Mouse (Mus musculus): Measurements from ENCODE around the gene Ubqln1. TPM values are rescaled to one million over a fixed set of nuclear protein-coding genes. Genes with fewer than 3 reads are reported as not detected.
A peak's percentile ranks its signal among the peaks of the same experiment; 100 is the strongest.

Gene Ubqln1
- 161 and 171 TPM in 2 replicates for polyA plus RNA-seq (2012; rRNA removed)

- peak within 1 kb of the TSS; percentile 40 for H3K27ac ChIP-seq (ENCODE audit: control insufficient read depth, insufficient read depth, low read length)
- WGBS, result 2% methylated on average over 62 of the region's 62 CpGs
- TF ChIP-seq POLR2A (IDR thresholded peaks at IDR 0.05; ENCODE audit: control insufficient read depth, extremely low read depth, insufficient read depth, low read length, poor library complexity) (peak; percentile 81), CTCF (IDR thresholded peaks at IDR 0.05; ENCODE audit: borderline replicate concordance, control insufficient read depth, extremely low read depth, insufficient read depth, low read length, poor library complexity) (peak; percentile 47; the same call in 1 of the 2 replicates)
- H3K27me3 ChIP-seq (ENCODE audit: control insufficient read depth, insufficient read depth, low read length), result no peaks in the 10 kb centered on the region
- DNase-seq, result peak; percentile 91
- no peaks in the 10 kb centered on the region for H3K36me3 ChIP-seq (ENCODE audit: control insufficient read depth, insufficient read depth, low read length)
- peaks cover 8% of the 10 kb centered on the region for H3K4me1 ChIP-seq (replicated peaks; ENCODE audit: control insufficient read depth, insufficient read depth, low read length)
- H3K4me3 ChIP-seq (ENCODE audit: control insufficient read depth, insufficient read depth, low read length), result peak within 1 kb of the TSS; percentile 87
Observed at GRCm38 (mm10) chr13:58215592-58216341, at the start of gene Ubqln1. Ubqln1 (minus strand) TSS chr13:58215653.

GRCm38 (mm10) chr13:58263546-58263945 lies 48.1 kb upstream of the Ubqln1 start:
- no peak for DNase-seq
- Histone ChIP-seq H3K4me1 (replicated peaks; ENCODE audit: control insufficient read depth, insufficient read depth, low read length) (no peaks in the 10 kb centered on the region), H3K36me3 (ENCODE audit: control insufficient read depth, insufficient read depth, low read length) (no peaks in the 10 kb centered on the region), H3K27me3 (ENCODE audit: control insufficient read depth, insufficient read depth, low read length) (no peaks in the 10 kb centered on the region), H3K27ac (ENCODE audit: control insufficient read depth, insufficient read depth, low read length) (no peak overlapping the region), H3K4me3 (ENCODE audit: control insufficient read depth, insufficient read depth, low read length) (no peak overlapping the region)
- WGBS, result 92% methylated on average over 8 of the region's 8 CpGs
- no peak for TF ChIP-seq POLR2A (IDR thresholded peaks at IDR 0.05; ENCODE audit: control insufficient read depth, extremely low read depth, insufficient read depth, low read length, poor library complexity)
- no peak for TF ChIP-seq CTCF (IDR thresholded peaks at IDR 0.05; ENCODE audit: borderline replicate concordance, control insufficient read depth, extremely low read depth, insufficient read depth, low read length, poor library complexity)

GRCm38 (mm10) chr13:58261674-58262073 lies 46.2 kb upstream of the Ubqln1 start:
- H3K36me3 ChIP-seq (ENCODE audit: control insufficient read depth, insufficient read depth, low read length), result no peaks in the 10 kb centered on the region
- H3K4me3 ChIP-seq (ENCODE audit: control insufficient read depth, insufficient read depth, low read length), result no peak overlapping the region
- H3K4me1 ChIP-seq (replicated peaks; ENCODE audit: control insufficient read depth, insufficient read depth, low read length), result no peaks in the 10 kb centered on the region
- no peak for DNase-seq
- H3K27me3 ChIP-seq (ENCODE audit: control insufficient read depth, insufficient read depth, low read length), result no peaks in the 10 kb centered on the region
- 99% methylated on average over 4 of the region's 4 CpGs for WGBS
- no peak for TF ChIP-seq CTCF (IDR thresholded peaks at IDR 0.05; ENCODE audit: borderline replicate concordance, control insufficient read depth, extremely low read depth, insufficient read depth, low read length, poor library complexity)
- TF ChIP-seq POLR2A (IDR thresholded peaks at IDR 0.05; ENCODE audit: control insufficient read depth, extremely low read depth, insufficient read depth, low read length, poor library complexity), result no peak
- no peak overlapping the region for H3K27ac ChIP-seq (ENCODE audit: control insufficient read depth, insufficient read depth, low read length)

- TF ChIP-seq CTCF (IDR thresholded peaks at IDR 0.05; ENCODE audit: borderline replicate concordance, control insufficient read depth, extremely low read depth, insufficient read depth, low read length, poor library complexity), result no peak
- no peak for TF ChIP-seq POLR2A (IDR thresholded peaks at IDR 0.05; ENCODE audit: control insufficient read depth, extremely low read depth, insufficient read depth, low read length, poor library complexity)
- Histone ChIP-seq H3K27me3 (ENCODE audit: control insufficient read depth, insufficient read depth, low read length) (no peaks in the 10 kb centered on the region), H3K27ac (ENCODE audit: control insufficient read depth, insufficient read depth, low read length) (no peak overlapping the region), H3K4me1 (replicated peaks; ENCODE audit: control insufficient read depth, insufficient read depth, low read length) (no peaks in the 10 kb centered on the region), H3K4me3 (ENCODE audit: control insufficient read depth, insufficient read depth, low read length) (no peak overlapping the region), H3K36me3 (ENCODE audit: control insufficient read depth, insufficient read depth, low read length) (no peaks in the 10 kb centered on the region)
- no peak for DNase-seq
- WGBS, result 90% methylated on average over 1 of the region's 1 CpGs
Observed at GRCm38 (mm10) chr13:58253268-58253667, 37.8 kb upstream of the Ubqln1 start.

GRCm38 (mm10) chr13:58248957-58249356 lies 33.5 kb upstream of the Ubqln1 start:
- TF ChIP-seq POLR2A (IDR thresholded peaks at IDR 0.05; ENCODE audit: control insufficient read depth, extremely low read depth, insufficient read depth, low read length, poor library complexity) (no peak), CTCF (IDR thresholded peaks at IDR 0.05; ENCODE audit: borderline replicate concordance, control insufficient read depth, extremely low read depth, insufficient read depth, low read length, poor library complexity) (no peak)
- WGBS, result 96% methylated on average over 5 of the region's 5 CpGs
- Histone ChIP-seq H3K4me3 (ENCODE audit: control insufficient read depth, insufficient read depth, low read length) (no peak overlapping the region), H3K4me1 (replicated peaks; ENCODE audit: control insufficient read depth, insufficient read depth, low read length) (no peaks in the 10 kb centered on the region), H3K36me3 (ENCODE audit: control insufficient read depth, insufficient read depth, low read length) (no peaks in the 10 kb centered on the region), H3K27me3 (ENCODE audit: control insufficient read depth, insufficient read depth, low read length) (no peaks in the 10 kb centered on the region), H3K27ac (ENCODE audit: control insufficient read depth, insufficient read depth, low read length) (no peak overlapping the region)
- DNase-seq, result no peak

- Histone ChIP-seq H3K27ac (ENCODE audit: control insufficient read depth, insufficient read depth, low read length) (no peak overlapping the region), H3K4me3 (ENCODE audit: control insufficient read depth, insufficient read depth, low read length) (no peak overlapping the region), H3K36me3 (ENCODE audit: control insufficient read depth, insufficient read depth, low read length) (no peaks in the 10 kb centered on the region), H3K4me1 (replicated peaks; ENCODE audit: control insufficient read depth, insufficient read depth, low read length) (no peaks in the 10 kb centered on the region), H3K27me3 (ENCODE audit: control insufficient read depth, insufficient read depth, low read length) (no peaks in the 10 kb centered on the region)
- WGBS, result 96% methylated on average over 7 of the region's 7 CpGs
- no peak for TF ChIP-seq CTCF (IDR thresholded peaks at IDR 0.05; ENCODE audit: borderline replicate concordance, control insufficient read depth, extremely low read depth, insufficient read depth, low read length, poor library complexity)
- no peak for TF ChIP-seq POLR2A (IDR thresholded peaks at IDR 0.05; ENCODE audit: control insufficient read depth, extremely low read depth, insufficient read depth, low read length, poor library complexity)
- no peak for DNase-seq
Observed at GRCm38 (mm10) chr13:58236536-58236935, 21.1 kb upstream of the Ubqln1 start.
